Mouse (Mus musculus) E14TG2a.4 (cell line): ENCODE measurements around the gene Acap3.

Experiments
- CTCF ChIP-seq: conservative IDR thresholded peaks from 2 replicates; pipeline ENCODE4 v1.5.1; 2014; ENCODE audit warnings: low read length
- NANOG ChIP-seq: IDR thresholded peaks from 2 replicates; pipeline ENCODE4 v1.6.1; 2014; ENCODE audit warnings: borderline replicate concordance, low read length, mixed read lengths

GRCm38 (mm10) chr4:155892017-155892416 lies 395 bp downstream of the Acap3 start:
- TF ChIP-seq CTCF, result no peak
- no peak for TF ChIP-seq NANOG
